Mouse (Mus musculus): ENCODE results near the gene Cavin1. TPM values are rescaled to one million over a fixed set of nuclear protein-coding genes. Genes with fewer than 3 reads are reported as not detected.

Gene Cavin1
- polyA plus RNA-seq, 1 experiment from 2014 or later, result 11.8 TPM

DNA sequence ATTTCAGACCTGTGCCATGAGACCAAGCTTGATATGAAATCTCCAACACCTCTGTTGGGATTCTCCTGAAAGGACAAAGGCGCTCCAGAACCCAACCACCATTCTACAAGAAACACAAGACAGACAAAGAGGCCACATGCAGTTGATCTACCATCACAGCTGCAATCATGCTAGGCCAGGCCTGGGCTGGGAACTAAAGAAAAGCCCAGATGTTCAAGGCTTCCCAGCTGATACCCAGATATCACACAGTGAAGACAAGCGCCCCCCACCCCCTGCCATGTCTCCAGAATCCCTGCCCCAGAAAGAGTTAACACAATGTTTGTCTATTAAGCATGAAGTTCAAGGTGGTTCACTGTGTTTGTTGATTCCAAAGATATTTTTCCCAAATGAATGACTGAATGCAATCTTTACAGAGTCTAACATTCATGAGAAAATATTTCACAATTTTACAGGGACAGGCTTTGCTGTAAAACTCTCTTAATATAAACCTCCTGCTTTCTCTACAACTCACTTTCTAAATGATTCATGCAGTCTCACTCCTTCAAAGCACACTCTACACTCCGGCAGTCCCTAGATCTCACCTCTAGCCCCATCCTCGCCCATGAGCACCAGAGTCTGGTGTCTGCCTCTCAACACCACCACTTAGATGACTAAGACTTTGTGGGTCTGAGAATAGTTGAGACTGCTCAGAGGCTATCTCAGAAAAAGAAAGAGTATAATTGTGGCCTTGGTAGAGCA lies 49.6 kb downstream of the Cavin1 start:
- no peak for ATAC-seq (replicated peaks; ENCODE audit: low FRiP score)
- H3K4me2 ChIP-seq (ENCODE audit: low read depth, low read length, severe bottlenecking), result no peak overlapping the region
- DNase-seq (ENCODE audit: low spot score), result no peak
- H3K4me3 ChIP-seq (ENCODE audit: low read depth, low read length), result no peak overlapping the region
- no peaks in the 10 kb centered on the region for H3K36me3 ChIP-seq (ENCODE audit: control insufficient read depth, insufficient read depth, low read length)
- H3K27me3 ChIP-seq (ENCODE audit: control insufficient read depth, insufficient read depth, low read length), result no peaks in the 10 kb centered on the region
- no peaks in the 10 kb centered on the region for H3K9me3 ChIP-seq (ENCODE audit: control insufficient read depth, low read length)
- H3K9ac ChIP-seq (ENCODE audit: low read length), result no peak overlapping the region
- H3K4me1 ChIP-seq (replicated peaks; ENCODE audit: control insufficient read depth, insufficient read depth, low read length), result no peaks in the 10 kb centered on the region
- WGBS, result 91% methylated on average over 4 of the region's 4 CpGs
- no peak overlapping the region for H3K27ac ChIP-seq (ENCODE audit: low read depth, low read length)

DNA sequence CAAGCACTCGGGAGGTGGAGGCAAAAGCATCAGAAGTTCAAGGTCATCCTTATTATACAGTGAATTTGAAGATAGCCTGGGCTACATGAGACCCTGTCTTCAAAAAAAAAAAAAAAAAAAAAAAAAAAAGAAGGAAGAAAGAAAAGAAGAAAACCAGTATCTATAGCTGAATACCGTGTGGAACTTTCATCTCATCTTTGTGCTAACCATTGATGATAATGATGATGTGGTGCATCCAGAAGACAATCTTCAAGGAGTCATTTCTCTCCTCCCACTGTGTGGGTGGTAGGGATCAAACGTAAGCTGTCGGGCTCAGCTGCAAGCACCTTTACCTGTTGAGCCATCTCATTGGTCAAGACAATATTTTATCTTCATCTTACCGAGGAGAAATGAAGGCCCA lies 52.7 kb downstream of the Cavin1 start:
- Histone ChIP-seq H3K4me2 (ENCODE audit: low read depth, low read length, severe bottlenecking) (no peak overlapping the region), H3K36me3 (ENCODE audit: control insufficient read depth, insufficient read depth, low read length) (no peaks in the 10 kb centered on the region), H3K4me3 (ENCODE audit: low read depth, low read length) (no peak overlapping the region), H3K9ac (ENCODE audit: low read length) (no peak overlapping the region), H3K27me3 (ENCODE audit: control insufficient read depth, insufficient read depth, low read length) (no peaks in the 10 kb centered on the region), H3K4me1 (replicated peaks; ENCODE audit: control insufficient read depth, insufficient read depth, low read length) (no peaks in the 10 kb centered on the region), H3K9me3 (ENCODE audit: control insufficient read depth, low read length) (no peaks in the 10 kb centered on the region), H3K27ac (ENCODE audit: low read depth, low read length) (no peak overlapping the region)
- no peak for ATAC-seq (replicated peaks; ENCODE audit: low FRiP score)
- WGBS, result 92% methylated on average over 5 of the region's 5 CpGs
- DNase-seq (ENCODE audit: low spot score), result no peak

GRCm38 (mm10) chr11:100916432-100916971 lies 54.2 kb downstream of the Cavin1 start:
- no peak for ATAC-seq (replicated peaks; ENCODE audit: low FRiP score)
- no peaks in the 10 kb centered on the region for H3K9me3 ChIP-seq (ENCODE audit: control insufficient read depth, low read length)
- H3K4me2 ChIP-seq (ENCODE audit: low read depth, low read length, severe bottlenecking), result no peak overlapping the region
- no peaks in the 10 kb centered on the region for H3K27me3 ChIP-seq (ENCODE audit: control insufficient read depth, insufficient read depth, low read length)
- H3K4me1 ChIP-seq (replicated peaks; ENCODE audit: control insufficient read depth, insufficient read depth, low read length), result no peaks in the 10 kb centered on the region
- no peak overlapping the region for H3K9ac ChIP-seq (ENCODE audit: low read length)
- no peak for DNase-seq (ENCODE audit: low spot score)
- H3K4me3 ChIP-seq (ENCODE audit: low read depth, low read length), result no peak overlapping the region
- no peaks in the 10 kb centered on the region for H3K36me3 ChIP-seq (ENCODE audit: control insufficient read depth, insufficient read depth, low read length)
- H3K27ac ChIP-seq (ENCODE audit: low read depth, low read length), result no peak overlapping the region
- 91% methylated on average over 4 of the region's 4 CpGs for WGBS

GRCm38 (mm10) chr11:100915063-100915462 lies 55.6 kb downstream of the Cavin1 start:
- Histone ChIP-seq H3K9ac (ENCODE audit: low read length) (no peak overlapping the region), H3K27ac (ENCODE audit: low read depth, low read length) (no peak overlapping the region), H3K4me3 (ENCODE audit: low read depth, low read length) (no peak overlapping the region), H3K36me3 (ENCODE audit: control insufficient read depth, insufficient read depth, low read length) (no peaks in the 10 kb centered on the region), H3K9me3 (ENCODE audit: control insufficient read depth, low read length) (no peaks in the 10 kb centered on the region), H3K27me3 (ENCODE audit: control insufficient read depth, insufficient read depth, low read length) (no peaks in the 10 kb centered on the region), H3K4me2 (ENCODE audit: low read depth, low read length, severe bottlenecking) (no peak overlapping the region), H3K4me1 (replicated peaks; ENCODE audit: control insufficient read depth, insufficient read depth, low read length) (no peaks in the 10 kb centered on the region)
- ATAC-seq (replicated peaks; ENCODE audit: low FRiP score), result no peak
- 97% methylated on average over 3 of the region's 3 CpGs for WGBS
- DNase-seq (ENCODE audit: low spot score), result no peak

GRCm38 (mm10) chr11:100914415-100914814 lies 56.3 kb downstream of the Cavin1 start:
- DNase-seq (ENCODE audit: low spot score), result no peak
- H3K27ac ChIP-seq (ENCODE audit: low read depth, low read length), result no peak overlapping the region
- H3K4me1 ChIP-seq (replicated peaks; ENCODE audit: control insufficient read depth, insufficient read depth, low read length), result no peaks in the 10 kb centered on the region
- no peaks in the 10 kb centered on the region for H3K9me3 ChIP-seq (ENCODE audit: control insufficient read depth, low read length)
- no peaks in the 10 kb centered on the region for H3K27me3 ChIP-seq (ENCODE audit: control insufficient read depth, insufficient read depth, low read length)
- ATAC-seq (replicated peaks; ENCODE audit: low FRiP score), result no peak
- H3K36me3 ChIP-seq (ENCODE audit: control insufficient read depth, insufficient read depth, low read length), result no peaks in the 10 kb centered on the region
- H3K9ac ChIP-seq (ENCODE audit: low read length), result no peak overlapping the region
- H3K4me2 ChIP-seq (ENCODE audit: low read depth, low read length, severe bottlenecking), result no peak overlapping the region
- WGBS, result 87% methylated on average over 5 of the region's 5 CpGs
- no peak overlapping the region for H3K4me3 ChIP-seq (ENCODE audit: low read depth, low read length)

GRCm38 (mm10) chr11:100912401-100913155 lies 58.1 kb downstream of the Cavin1 start:
- Histone ChIP-seq H3K27ac (ENCODE audit: low read depth, low read length) (no peak overlapping the region), H3K9me3 (ENCODE audit: control insufficient read depth, low read length) (no peaks in the 10 kb centered on the region), H3K4me2 (ENCODE audit: low read depth, low read length, severe bottlenecking) (no peak overlapping the region), H3K4me1 (replicated peaks; ENCODE audit: control insufficient read depth, insufficient read depth, low read length) (no peaks in the 10 kb centered on the region), H3K4me3 (ENCODE audit: low read depth, low read length) (no peak overlapping the region), H3K36me3 (ENCODE audit: control insufficient read depth, insufficient read depth, low read length) (no peaks in the 10 kb centered on the region), H3K27me3 (ENCODE audit: control insufficient read depth, insufficient read depth, low read length) (no peaks in the 10 kb centered on the region), H3K9ac (ENCODE audit: low read length) (no peak overlapping the region)
- no peak for ATAC-seq (replicated peaks; ENCODE audit: low FRiP score)
- WGBS, result 94% methylated on average over 17 of the region's 17 CpGs
- DNase-seq (ENCODE audit: low spot score), result no peak

DNA sequence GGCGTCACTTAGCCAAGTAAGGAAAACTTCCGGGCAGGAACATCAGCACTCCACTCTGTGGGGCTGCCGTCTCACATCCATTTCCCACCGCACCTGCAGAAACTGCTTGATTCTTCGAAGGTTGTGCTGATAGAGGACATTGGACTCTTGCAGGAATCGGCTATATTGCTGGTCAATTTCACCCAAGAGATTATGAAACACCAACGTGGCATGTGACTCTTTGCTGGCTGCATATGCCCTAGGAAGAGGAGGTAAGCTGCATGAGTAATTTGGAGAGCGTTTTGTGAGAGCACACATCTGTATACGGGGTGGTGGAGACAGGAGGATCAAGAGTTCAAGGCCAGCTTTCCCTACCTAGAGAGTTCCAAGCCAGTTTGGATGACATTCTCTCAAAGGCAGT lies 62.1 kb downstream of the Cavin1 start:
- Histone ChIP-seq H3K4me1 (replicated peaks; ENCODE audit: control insufficient read depth, insufficient read depth, low read length) (no peaks in the 10 kb centered on the region), H3K36me3 (ENCODE audit: control insufficient read depth, insufficient read depth, low read length) (no peaks in the 10 kb centered on the region; the same call in 1 of the 2 replicates), H3K27ac (ENCODE audit: low read depth, low read length) (no peak overlapping the region), H3K27me3 (ENCODE audit: control insufficient read depth, insufficient read depth, low read length) (no peaks in the 10 kb centered on the region), H3K9me3 (ENCODE audit: control insufficient read depth, low read length) (no peaks in the 10 kb centered on the region), H3K9ac (ENCODE audit: low read length) (no peak overlapping the region), H3K4me3 (ENCODE audit: low read depth, low read length) (no peak overlapping the region), H3K4me2 (ENCODE audit: low read depth, low read length, severe bottlenecking) (no peak overlapping the region)
- DNase-seq (ENCODE audit: low spot score), result no peak
- WGBS, result 89% methylated on average over 9 of the region's 9 CpGs
- ATAC-seq (replicated peaks; ENCODE audit: low FRiP score), result no peak

GRCm38 (mm10) chr11:100908112-100908511 lies 62.6 kb downstream of the Cavin1 start:
- no peaks in the 10 kb centered on the region; the same call in 1 of the 2 replicates for H3K36me3 ChIP-seq (ENCODE audit: control insufficient read depth, insufficient read depth, low read length)
- H3K9me3 ChIP-seq (ENCODE audit: control insufficient read depth, low read length), result no peaks in the 10 kb centered on the region
- DNase-seq (ENCODE audit: low spot score) (no peak), ATAC-seq (replicated peaks; ENCODE audit: low FRiP score) (no peak)
- H3K4me1 ChIP-seq (replicated peaks; ENCODE audit: control insufficient read depth, insufficient read depth, low read length), result no peaks in the 10 kb centered on the region
- H3K27me3 ChIP-seq (ENCODE audit: control insufficient read depth, insufficient read depth, low read length), result no peaks in the 10 kb centered on the region
- WGBS, result 87% methylated on average over 2 of the region's 2 CpGs
- no peak overlapping the region for H3K4me2 ChIP-seq (ENCODE audit: low read depth, low read length, severe bottlenecking)
- H3K9ac ChIP-seq (ENCODE audit: low read length), result no peak overlapping the region
- H3K27ac ChIP-seq (ENCODE audit: low read depth, low read length), result no peak overlapping the region
- no peak overlapping the region for H3K4me3 ChIP-seq (ENCODE audit: low read depth, low read length)
